Mouse (Mus musculus): ENCODE results near the gene Apbb1ip. TPM values are rescaled to one million over a fixed set of nuclear protein-coding genes. Genes with fewer than 3 reads are reported as not detected.

Gene Apbb1ip
- polyA plus RNA-seq, 1 experiment from 2014 or later, result 1.0 TPM

DNA sequence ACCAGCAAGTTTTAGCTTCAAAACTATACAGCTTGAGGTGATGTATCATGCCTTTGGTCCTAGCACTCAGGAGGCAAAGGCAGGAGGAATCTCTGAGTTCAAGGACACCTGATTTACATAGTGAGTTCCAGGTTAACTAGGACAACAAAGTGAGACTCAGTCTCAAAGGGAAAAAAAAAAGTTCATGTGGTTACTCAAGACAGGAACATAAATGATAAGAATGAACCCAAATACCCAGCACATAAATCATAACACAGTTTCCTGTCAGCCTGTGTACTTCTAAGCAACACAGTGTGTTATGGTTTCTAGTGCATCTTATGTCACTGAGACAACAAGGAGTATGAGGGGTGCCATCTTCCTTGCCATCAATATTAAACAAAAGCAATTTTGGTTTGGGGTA lies 22.6 kb downstream of the Apbb1ip start:
- no peaks in the 10 kb centered on the region for H3K4me1 ChIP-seq
- no peak overlapping the region for H3K4me2 ChIP-seq (replicated peaks)
- H3K9ac ChIP-seq (replicated peaks), result no peak overlapping the region
- H3K9me3 ChIP-seq, result no peaks in the 10 kb centered on the region
- H3K27me3 ChIP-seq, result no peaks in the 10 kb centered on the region
- no peaks in the 10 kb centered on the region for H3K36me3 ChIP-seq
- ATAC-seq (replicated peaks), result no peak
- H3K4me3 ChIP-seq, result no peak overlapping the region
- H3K27ac ChIP-seq (replicated peaks), result no peak overlapping the region

GRCm38 (mm10) chr2:22799430-22800041 lies 25.6 kb downstream of the Apbb1ip start:
- ATAC-seq (replicated peaks), result no peak
- H3K36me3 ChIP-seq, result no peaks in the 10 kb centered on the region
- H3K9ac ChIP-seq (replicated peaks), result no peak overlapping the region
- H3K4me1 ChIP-seq, result no peaks in the 10 kb centered on the region
- H3K27me3 ChIP-seq, result no peaks in the 10 kb centered on the region
- no peak overlapping the region for H3K4me2 ChIP-seq (replicated peaks)
- 87% methylated on average over 2 of the region's 2 CpGs for WGBS
- H3K27ac ChIP-seq (replicated peaks), result no peak overlapping the region
- no peak overlapping the region for H3K4me3 ChIP-seq
- H3K9me3 ChIP-seq, result no peaks in the 10 kb centered on the region

DNA sequence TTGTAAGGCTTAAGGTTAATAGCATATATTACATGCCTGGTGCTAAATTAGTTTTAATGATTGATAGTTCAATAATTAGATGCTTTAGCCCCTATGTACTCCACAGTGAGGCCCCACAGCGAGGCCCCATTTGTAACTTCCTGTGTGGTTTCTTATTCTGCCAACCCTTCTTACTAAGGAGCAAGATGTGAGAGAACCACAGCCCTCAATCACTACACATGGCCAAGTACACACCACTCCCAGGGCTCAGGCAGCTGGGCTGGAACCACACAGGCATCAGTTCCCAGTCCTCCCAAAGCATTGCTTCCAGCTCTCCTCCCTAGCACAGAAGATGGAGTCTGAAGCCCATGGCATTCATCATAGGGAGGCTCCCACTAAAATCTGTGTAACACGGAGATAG lies 31.7 kb downstream of the Apbb1ip start:
- ATAC-seq (replicated peaks), result no peak
- no peaks in the 10 kb centered on the region for H3K36me3 ChIP-seq
- no peaks in the 10 kb centered on the region for H3K27me3 ChIP-seq
- no peaks in the 10 kb centered on the region for H3K4me1 ChIP-seq
- H3K4me2 ChIP-seq (replicated peaks), result no peak overlapping the region
- H3K9ac ChIP-seq (replicated peaks), result no peak overlapping the region
- no peak overlapping the region for H3K27ac ChIP-seq (replicated peaks)
- H3K9me3 ChIP-seq, result no peaks in the 10 kb centered on the region
- no peak overlapping the region for H3K4me3 ChIP-seq
- WGBS, result 82% methylated on average over 2 of the region's 2 CpGs

DNA sequence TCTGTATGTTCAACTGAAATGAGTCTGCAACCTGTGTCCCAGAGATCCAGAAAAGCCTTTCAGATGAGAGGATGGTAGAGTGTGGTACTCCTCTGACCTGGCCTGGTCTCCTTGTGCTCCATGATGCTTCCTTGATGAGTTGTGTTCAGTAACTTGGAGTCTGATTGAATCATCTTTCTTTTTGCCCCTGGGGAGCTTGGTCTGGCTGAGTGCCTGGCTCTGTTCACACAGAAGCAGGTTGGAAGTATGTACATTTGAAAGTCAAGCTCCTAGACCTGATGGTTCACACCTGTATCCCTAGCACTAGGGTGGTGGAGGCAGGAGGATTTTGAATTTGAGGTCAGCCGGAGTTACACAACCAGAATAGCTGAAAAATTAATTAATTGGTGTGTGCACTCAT lies 32.7 kb downstream of the Apbb1ip start:
- H3K9me3 ChIP-seq, result no peaks in the 10 kb centered on the region
- H3K27ac ChIP-seq (replicated peaks), result no peak overlapping the region
- 81% methylated on average over 1 of the region's 1 CpGs for WGBS
- no peaks in the 10 kb centered on the region for H3K27me3 ChIP-seq
- H3K4me1 ChIP-seq, result no peaks in the 10 kb centered on the region
- no peaks in the 10 kb centered on the region for H3K36me3 ChIP-seq
- H3K4me2 ChIP-seq (replicated peaks), result no peak overlapping the region
- no peak overlapping the region for H3K4me3 ChIP-seq
- no peak overlapping the region for H3K9ac ChIP-seq (replicated peaks)
- no peak for ATAC-seq (replicated peaks)

DNA sequence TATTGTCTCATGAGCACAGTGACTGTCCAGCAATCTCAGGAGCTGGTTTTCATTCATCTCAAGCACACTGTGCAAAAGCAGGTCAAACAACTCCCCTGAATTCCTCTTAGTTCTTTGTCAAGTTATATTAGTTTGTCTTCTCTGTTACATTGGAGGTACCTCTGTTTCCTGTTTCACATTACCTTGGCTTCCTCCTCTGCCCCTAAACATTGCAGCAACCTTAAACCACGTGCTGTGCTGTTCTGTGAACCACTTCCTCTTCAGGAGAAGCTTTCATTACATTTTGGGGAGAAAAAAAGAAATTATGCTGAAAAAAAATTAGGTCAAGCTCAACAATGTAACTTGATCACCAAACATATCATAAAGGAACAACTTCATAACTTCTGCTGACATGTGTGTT lies 33.4 kb downstream of the Apbb1ip start:
- no peak for ATAC-seq (replicated peaks)
- H3K27me3 ChIP-seq, result no peaks in the 10 kb centered on the region
- H3K4me3 ChIP-seq, result no peak overlapping the region
- no peaks in the 10 kb centered on the region for H3K4me1 ChIP-seq
- H3K27ac ChIP-seq (replicated peaks), result no peak overlapping the region
- H3K4me2 ChIP-seq (replicated peaks), result no peak overlapping the region
- no peak overlapping the region for H3K9ac ChIP-seq (replicated peaks)
- no peaks in the 10 kb centered on the region for H3K9me3 ChIP-seq
- 55% methylated on average over 1 of the region's 1 CpGs for WGBS
- H3K36me3 ChIP-seq, result no peaks in the 10 kb centered on the region

- Histone ChIP-seq H3K9ac (replicated peaks) (no peak overlapping the region), H3K4me1 (no peaks in the 10 kb centered on the region), H3K27me3 (no peaks in the 10 kb centered on the region), H3K4me2 (replicated peaks) (no peak overlapping the region), H3K9me3 (no peaks in the 10 kb centered on the region), H3K4me3 (no peak overlapping the region), H3K36me3 (no peaks in the 10 kb centered on the region), H3K27ac (replicated peaks) (no peak overlapping the region)
- no peak for ATAC-seq (replicated peaks)
- 89% methylated on average over 4 of the region's 4 CpGs for WGBS
Measured at GRCm38 (mm10) chr2:22810851-22811250, 37.0 kb downstream of the Apbb1ip start.

- no peaks in the 10 kb centered on the region for H3K27me3 ChIP-seq
- no peak for ATAC-seq (replicated peaks)
- no peak overlapping the region for H3K27ac ChIP-seq (replicated peaks)
- H3K4me2 ChIP-seq (replicated peaks), result no peak overlapping the region
- no peaks in the 10 kb centered on the region for H3K36me3 ChIP-seq
- H3K9me3 ChIP-seq, result no peaks in the 10 kb centered on the region
- no peaks in the 10 kb centered on the region for H3K4me1 ChIP-seq
- no peak overlapping the region for H3K4me3 ChIP-seq
- 86% methylated on average over 8 of the region's 8 CpGs for WGBS
- no peak overlapping the region for H3K9ac ChIP-seq (replicated peaks)
Measured at GRCm38 (mm10) chr2:22811466-22811865, 37.6 kb downstream of the Apbb1ip start.

- Histone ChIP-seq H3K9me3 (no peaks in the 10 kb centered on the region), H3K4me1 (no peaks in the 10 kb centered on the region), H3K4me3 (no peak overlapping the region), H3K4me2 (replicated peaks) (no peak overlapping the region), H3K27ac (replicated peaks) (no peak overlapping the region), H3K36me3 (no peaks in the 10 kb centered on the region), H3K27me3 (no peaks in the 10 kb centered on the region), H3K9ac (replicated peaks) (no peak overlapping the region)
- ATAC-seq (replicated peaks), result no peak
- WGBS, result 84% methylated on average over 5 of the region's 5 CpGs
Measured at GRCm38 (mm10) chr2:22813921-22814320, 40.0 kb downstream of the Apbb1ip start.

- Histone ChIP-seq H3K27me3 (no peaks in the 10 kb centered on the region), H3K27ac (replicated peaks) (no peak overlapping the region), H3K36me3 (no peaks in the 10 kb centered on the region), H3K9ac (replicated peaks) (no peak overlapping the region), H3K9me3 (no peaks in the 10 kb centered on the region), H3K4me2 (replicated peaks) (no peak overlapping the region), H3K4me1 (no peaks in the 10 kb centered on the region), H3K4me3 (no peak overlapping the region)
- ATAC-seq (replicated peaks), result no peak
- 100% methylated on average over 2 of the region's 2 CpGs for WGBS
Measured at GRCm38 (mm10) chr2:22815674-22816073, 41.8 kb downstream of the Apbb1ip start.

DNA sequence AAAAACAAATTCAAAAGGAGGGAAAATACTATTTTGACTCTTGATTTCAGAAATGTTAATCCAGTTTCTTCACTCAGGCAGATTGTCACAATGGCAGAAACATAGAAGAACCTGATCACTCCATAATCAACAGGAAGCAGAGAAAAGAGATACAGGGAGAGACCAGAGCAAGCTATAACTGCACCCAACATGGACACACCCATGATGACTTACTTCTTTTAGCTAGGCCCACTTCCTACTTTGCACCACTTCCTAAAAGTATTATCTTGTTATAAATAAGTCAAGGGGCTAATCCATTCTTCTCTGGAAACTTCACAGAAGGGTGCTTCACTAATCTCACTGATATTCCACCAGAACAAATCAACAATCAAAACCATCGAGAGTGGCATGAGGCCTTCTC lies 42.3 kb downstream of the Apbb1ip start:
- H3K4me2 ChIP-seq (replicated peaks), result no peak overlapping the region
- H3K9ac ChIP-seq (replicated peaks), result no peak overlapping the region
- no peaks in the 10 kb centered on the region for H3K27me3 ChIP-seq
- H3K27ac ChIP-seq (replicated peaks), result no peak overlapping the region
- no peak overlapping the region for H3K4me3 ChIP-seq
- H3K9me3 ChIP-seq, result no peaks in the 10 kb centered on the region
- no peak for ATAC-seq (replicated peaks)
- no peaks in the 10 kb centered on the region for H3K36me3 ChIP-seq
- H3K4me1 ChIP-seq, result no peaks in the 10 kb centered on the region
- 49% methylated on average over 1 of the region's 1 CpGs for WGBS

DNA sequence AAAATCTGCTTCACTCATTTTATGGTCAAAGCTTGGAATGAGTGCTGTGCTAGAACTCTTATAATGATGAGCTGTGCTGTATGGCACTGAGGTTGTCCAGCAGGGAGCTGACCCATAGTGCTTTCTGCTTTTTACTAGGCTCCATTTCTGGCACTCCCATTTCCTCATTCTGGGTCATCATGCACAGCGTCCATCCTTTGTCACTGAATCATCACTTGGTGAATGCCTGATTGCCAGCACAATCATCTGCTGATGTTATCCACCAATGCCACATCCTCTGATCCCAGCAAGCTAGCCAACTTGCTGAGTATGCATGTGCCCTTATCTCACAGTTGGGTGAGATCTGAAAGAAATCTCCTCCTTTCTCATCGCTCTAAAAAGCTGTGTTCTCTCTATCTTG lies 48.4 kb downstream of the Apbb1ip start:
- 76% methylated on average over 2 of the region's 2 CpGs for WGBS
- ATAC-seq (replicated peaks), result no peak

GRCm38 (mm10) chr2:22845514-22845913 lies 71.6 kb downstream of the Apbb1ip start:
- Histone ChIP-seq H3K36me3 (no peaks in the 10 kb centered on the region), H3K4me3 (no peak overlapping the region), H3K27me3 (no peaks in the 10 kb centered on the region), H3K4me1 (no peaks in the 10 kb centered on the region), H3K9ac (replicated peaks) (no peak overlapping the region), H3K4me2 (replicated peaks) (no peak overlapping the region), H3K9me3 (no peaks in the 10 kb centered on the region), H3K27ac (replicated peaks) (no peak overlapping the region)
- 90% methylated on average over 4 of the region's 4 CpGs for WGBS
- ATAC-seq (replicated peaks), result no peak

More for the DNA sequence above, 48.4 kb downstream of the Apbb1ip start:
- H3K4me1 ChIP-seq, result no peaks in the 10 kb centered on the region
- H3K9ac ChIP-seq (replicated peaks), result no peak overlapping the region
- no peak overlapping the region for H3K27ac ChIP-seq (replicated peaks)
- H3K36me3 ChIP-seq, result no peaks in the 10 kb centered on the region
- no peaks in the 10 kb centered on the region for H3K27me3 ChIP-seq
- no peak overlapping the region for H3K4me3 ChIP-seq
- no peaks in the 10 kb centered on the region for H3K9me3 ChIP-seq
- H3K4me2 ChIP-seq (replicated peaks), result no peak overlapping the region

GRCm38 (mm10) chr2:22851900-22852299 lies 78.0 kb downstream of the Apbb1ip start:
- Histone ChIP-seq H3K36me3 (no peaks in the 10 kb centered on the region), H3K27ac (replicated peaks) (no peak overlapping the region), H3K27me3 (no peaks in the 10 kb centered on the region), H3K4me3 (no peak overlapping the region), H3K9me3 (no peaks in the 10 kb centered on the region), H3K4me1 (no peaks in the 10 kb centered on the region), H3K9ac (replicated peaks) (no peak overlapping the region), H3K4me2 (replicated peaks) (no peak overlapping the region)
- no peak for ATAC-seq (replicated peaks)
- WGBS, result 80% methylated on average over 4 of the region's 4 CpGs
